Mouse (Mus musculus): ENCODE results near the gene Ogfod2.

DNA sequence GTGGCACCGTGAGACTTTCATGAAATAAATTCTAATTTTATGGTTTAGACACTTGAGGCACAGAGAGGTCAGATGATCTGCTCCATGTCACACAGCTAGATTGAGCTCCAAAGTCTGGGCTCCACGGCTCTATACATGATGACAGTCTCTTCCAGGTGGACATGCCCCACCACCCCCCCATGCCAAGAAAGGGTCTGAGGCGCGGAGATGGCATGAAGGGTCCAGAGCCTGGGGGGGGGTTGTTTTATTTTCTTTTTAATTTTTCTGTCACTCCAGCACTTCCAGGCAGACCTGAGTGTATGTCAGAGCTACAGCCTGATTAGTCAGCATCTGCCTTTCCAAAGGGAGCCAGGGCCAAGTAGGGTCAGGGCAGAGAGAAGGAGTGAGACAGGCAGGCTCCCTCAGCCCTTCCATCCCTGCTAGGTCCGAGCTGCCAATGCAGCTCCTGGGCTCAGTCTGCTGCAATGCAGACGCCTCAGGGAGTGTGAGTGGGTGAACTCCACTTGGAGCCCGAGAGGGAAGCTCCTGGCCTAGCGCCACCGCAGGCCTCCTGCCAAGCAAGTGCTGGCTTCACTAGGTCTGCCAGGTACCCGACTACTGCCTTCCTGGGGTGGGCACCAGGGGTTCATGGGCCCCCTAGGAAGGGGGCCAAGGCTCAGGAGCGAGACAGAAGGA is 18.8 kb upstream of the Ogfod2 start:
- no peak for TF ChIP-seq POLR2A (IDR thresholded peaks at IDR 0.05; ENCODE audit: borderline replicate concordance, extremely low read depth, low read depth, low read length)
- TF ChIP-seq CTCF (IDR thresholded peaks at IDR 0.05; ENCODE audit: insufficient read depth, low read length), result no peak
